13 mouse cellular contexts compared by ENCODE assay signal in the genomic region with DNA sequence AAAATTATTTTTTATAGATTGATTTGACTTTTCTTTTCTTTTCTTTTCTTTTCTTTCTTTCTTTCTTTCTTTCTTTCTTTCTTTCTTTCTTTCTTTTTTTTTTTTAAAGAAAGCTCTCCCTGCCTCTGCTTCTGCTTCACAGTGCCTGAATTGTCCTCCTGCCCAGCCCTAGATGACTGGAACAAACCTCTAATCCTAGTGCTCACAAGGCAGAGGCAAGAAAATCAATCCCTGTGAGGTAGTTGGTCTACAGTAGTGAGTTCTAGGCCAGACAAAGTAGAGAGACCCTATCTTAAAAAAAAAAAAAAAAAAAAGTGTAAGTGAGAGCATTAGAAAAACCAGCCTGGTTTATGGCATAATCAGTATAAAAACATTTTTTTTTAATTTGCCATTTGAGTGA. TPM values are rescaled to one million over a fixed set of nuclear protein-coding genes. Genes with fewer than 3 reads are reported as not detected.
DNase-seq lines count a peak whose midpoint lies in the region; ATAC-seq lines count a peak whose summit lies in the region.
"Had no signal": no experiment of that assay in that cellular context is flagged by ENCODE, and none has a peak within 500 bp of the region (broad histone marks: within the 10 kb centered on the region; RNA-seq: fewer than 3 reads in every experiment).

No protein-coding gene starts in this region.

- H3K9me3 ChIP-seq in heart, embryonic 16.5 days (replicated peaks; ENCODE audit: control insufficient read depth, low read length): no peaks in the 10 kb centered on the region
- no peaks in the 10 kb centered on the region for H3K9me3 ChIP-seq in midbrain, embryonic 10.5 days (replicated peaks)
- H3K9me3 ChIP-seq in midbrain, embryonic 15.5 days: no peaks in the 10 kb centered on the region
- no peaks in the 10 kb centered on the region for H3K9me3 ChIP-seq in hindbrain, embryonic 13.5 days
- H3K9me3 ChIP-seq: limb, embryonic 15.5 days; stomach, embryonic 15.5 days had no signal

- no peak overlapping the region for H3K4me3 ChIP-seq in heart, embryonic 16.5 days (ENCODE audit: low read length)
- peak overlapping the region; percentile 86 for H3K4me3 ChIP-seq in midbrain, embryonic 10.5 days
- H3K4me3 ChIP-seq in midbrain, embryonic 15.5 days: no peak overlapping the region
- H3K4me3 ChIP-seq in hindbrain, embryonic 13.5 days: no peak overlapping the region
- peak overlapping the region; percentile 87; the same call in 1 of the 2 replicates for H3K4me3 ChIP-seq in macrophage (ENCODE audit: inconsistent target)

- intact Hi-C loops in heart, postnatal 10 days (cut with DNase I): loop anchor here (5.0 kb wide), 1 partner anchor 52 kb away; a partner anchor contains a TSS

- peaks cover 12% of the 10 kb centered on the region for H3K36me3 ChIP-seq in heart, embryonic 16.5 days (ENCODE audit: control insufficient read depth, insufficient read depth)
- H3K36me3 ChIP-seq in midbrain, embryonic 10.5 days: peaks cover 47% of the 10 kb centered on the region
- peaks cover 13% of the 10 kb centered on the region for H3K36me3 ChIP-seq in midbrain, embryonic 15.5 days (replicated peaks)
- H3K36me3 ChIP-seq in hindbrain, embryonic 13.5 days: peaks cover 17% of the 10 kb centered on the region
- peaks cover 33% of the 10 kb centered on the region for H3K36me3 ChIP-seq in macrophage (ENCODE audit: inconsistent target)

- peaks cover 88% of the 10 kb centered on the region for H3K79me2 ChIP-seq in macrophage (ENCODE audit: inconsistent target)

- H3K27ac ChIP-seq in heart, embryonic 16.5 days (ENCODE audit: low read length): no peak overlapping the region
- H3K27ac ChIP-seq in midbrain, embryonic 10.5 days (replicated peaks): no peak overlapping the region
- H3K27ac ChIP-seq in midbrain, embryonic 15.5 days: no peak overlapping the region
- no peak overlapping the region for H3K27ac ChIP-seq in hindbrain, embryonic 13.5 days
- no peak overlapping the region for H3K27ac ChIP-seq in macrophage
- H3K27ac ChIP-seq: limb, embryonic 15.5 days; stomach, embryonic 15.5 days had no signal

- H3K4me2 ChIP-seq in heart, embryonic 16.5 days (ENCODE audit: low read depth, low read length): peak overlapping the region; percentile 30; the same call in 1 of the 2 replicates
- H3K4me2 ChIP-seq in midbrain, embryonic 15.5 days: no peak overlapping the region; the same call in 1 of the 2 replicates
- peak overlapping the region; percentile 40 for H3K4me2 ChIP-seq in hindbrain, embryonic 13.5 days

- no peaks in the 10 kb centered on the region for H3K27me3 ChIP-seq in heart, embryonic 16.5 days (ENCODE audit: control insufficient read depth, insufficient read depth, low read length)
- no peaks in the 10 kb centered on the region for H3K27me3 ChIP-seq in midbrain, embryonic 10.5 days (ENCODE audit: low read depth, poor library complexity, severe bottlenecking)
- no peaks in the 10 kb centered on the region for H3K27me3 ChIP-seq in midbrain, embryonic 15.5 days (replicated peaks)
- no peaks in the 10 kb centered on the region for H3K27me3 ChIP-seq in hindbrain, embryonic 13.5 days
- H3K27me3 ChIP-seq: limb, embryonic 15.5 days; stomach, embryonic 15.5 days had no signal

- H3K4me1 ChIP-seq in heart, embryonic 16.5 days (ENCODE audit: control insufficient read depth, insufficient read depth, low read length): peaks cover 14% of the 10 kb centered on the region
- H3K4me1 ChIP-seq in midbrain, embryonic 10.5 days: peaks cover 22% of the 10 kb centered on the region
- H3K4me1 ChIP-seq in midbrain, embryonic 15.5 days: peaks cover 27% of the 10 kb centered on the region
- H3K4me1 ChIP-seq in hindbrain, embryonic 13.5 days (replicated peaks): peaks cover 25% of the 10 kb centered on the region

- ATAC-seq in heart, embryonic 16.5 days (replicated peaks; ENCODE audit: extremely low read depth, insufficient read depth, low FRiP score): no peak
- ATAC-seq in midbrain, embryonic 15.5 days (replicated peaks): no peak
- ATAC-seq in hindbrain, embryonic 13.5 days (ENCODE audit: low FRiP score): no peak
- ATAC-seq: activated CD4-positive, CD25-positive, alpha-beta regulatory T cell, adult 4 months; inflammation-experienced regulatory T-cells, adult 6 months had no signal

- H3K9ac ChIP-seq in heart, embryonic 16.5 days (ENCODE audit: low read length): no peak overlapping the region
- H3K9ac ChIP-seq in midbrain, embryonic 15.5 days: no peak overlapping the region
- no peak overlapping the region for H3K9ac ChIP-seq in hindbrain, embryonic 13.5 days
- H3K9ac ChIP-seq: stomach, embryonic 15.5 days had no signal

- no peak for DNase-seq in heart, postnatal 10 days
- no peak for DNase-seq in midbrain, embryonic 10.5 days (ENCODE audit: low spot score)
- no peak for DNase-seq in adrenal gland, postnatal 36 days
- no peak for DNase-seq in layer of hippocampus, adult 9-11 months
- DNase-seq: right cerebral cortex, postnatal 14 days had no signal

RNA-seq across cellular contexts. Expression of a gene that starts 2.5 kb away (rescaled TPM):
- polyA plus RNA-seq in heart, embryonic 16.5 days (2015; fragmentation: Nextera tagmentation; extraction: Ambion mirVana): 77.4 and 81.7 TPM in 2 replicates
- total RNA-seq in heart, postnatal 10 days (2021): 100 to 1,000 TPM; 201 to 204 TPM
- polyA plus RNA-seq in midbrain, embryonic 10.5 days (2016; fragmentation: Nextera tagmentation; extraction: Ambion mirVana): 109 and 119 TPM in 2 replicates
- 118 and 128 TPM in 2 replicates for polyA plus RNA-seq in midbrain, embryonic 15.5 days (2015; fragmentation: Nextera tagmentation; extraction: Ambion mirVana)
- polyA plus RNA-seq in hindbrain, embryonic 13.5 days (2015; fragmentation: Nextera tagmentation; extraction: Ambion mirVana): 138 and 140 TPM in 2 replicates
- 1,000 to 10,000 TPM; 1,105 to 1,850 (median 1,369) TPM for total RNA-seq in macrophage (2018; cell fraction: chromatin; rRNA removed)
- 100 to 1,000 TPM; 104 to 207 (median 153) TPM for total RNA-seq in macrophage (2018; cell fraction: cytosol; rRNA removed)
- 100 to 1,000 TPM; 611 to 930 (median 720) TPM for total RNA-seq in macrophage (2018; cell fraction: nucleus; rRNA removed)
- 164 to 188 TPM (median 188 TPM) in 3 replicates for polyA plus RNA-seq in macrophage (2018)
- total RNA-seq in adrenal gland, postnatal 36 days (2021): 100 to 1,000 TPM; 220 to 271 TPM

RNA-seq across cellular contexts. Expression of a gene that starts 3.0 kb away (rescaled TPM):
- 74.9 and 86.8 TPM in 2 replicates for polyA plus RNA-seq in heart, embryonic 16.5 days (2015; fragmentation: Nextera tagmentation; extraction: Ambion mirVana)
- total RNA-seq in heart, postnatal 10 days (2021): 10 to 100 TPM; 56.2 to 63.4 TPM
- 145 and 162 TPM in 2 replicates for polyA plus RNA-seq in midbrain, embryonic 10.5 days (2016; fragmentation: Nextera tagmentation; extraction: Ambion mirVana)
- 60.7 and 62.0 TPM in 2 replicates for polyA plus RNA-seq in midbrain, embryonic 15.5 days (2015; fragmentation: Nextera tagmentation; extraction: Ambion mirVana)
- polyA plus RNA-seq in hindbrain, embryonic 13.5 days (2015; fragmentation: Nextera tagmentation; extraction: Ambion mirVana): 62.9 and 67.3 TPM in 2 replicates
- 10 to 100 TPM in 24 of 26 experiments, 1 to 10 TPM in 2; 4.2 to 55.6 (median 24.0) TPM for total RNA-seq in macrophage (2018; cell fraction: chromatin; rRNA removed)
- total RNA-seq in macrophage (2018; cell fraction: cytosol; rRNA removed): 10 to 100 TPM; 20.1 to 46.3 (median 32.6) TPM
- 10 to 100 TPM; 12.5 to 83.1 (median 29.6) TPM for total RNA-seq in macrophage (2018; cell fraction: nucleus; rRNA removed)
- polyA plus RNA-seq in macrophage (2018): 25.7 to 72.6 TPM (median 28.7 TPM) in 3 replicates
- 100 to 1,000 TPM; 107 to 120 TPM for total RNA-seq in adrenal gland, postnatal 36 days (2021)

RNA-seq across cellular contexts. Expression of a gene that starts 31.0 kb away (rescaled TPM):
- 6.0 and 6.6 TPM in 2 replicates for polyA plus RNA-seq in heart, embryonic 16.5 days (2015; fragmentation: Nextera tagmentation; extraction: Ambion mirVana)
- 10 to 100 TPM in 1 of 2 experiments, 1 to 10 TPM in 1; 9.5 to 11.7 TPM for total RNA-seq in heart, postnatal 10 days (2021)
- 4.0 and 4.9 TPM in 2 replicates for polyA plus RNA-seq in midbrain, embryonic 10.5 days (2016; fragmentation: Nextera tagmentation; extraction: Ambion mirVana)
- 7.1 and 7.8 TPM in 2 replicates for polyA plus RNA-seq in midbrain, embryonic 15.5 days (2015; fragmentation: Nextera tagmentation; extraction: Ambion mirVana)
- 5.2 and 7.0 TPM in 2 replicates for polyA plus RNA-seq in hindbrain, embryonic 13.5 days (2015; fragmentation: Nextera tagmentation; extraction: Ambion mirVana)
- total RNA-seq in macrophage (2018; cell fraction: chromatin; rRNA removed): 1 to 10 TPM in 9 of 26 experiments, under 1 TPM in 10, not detected in 7; 0.22 to 6.6 (median 0.96) TPM
- 1 to 10 TPM in 19 of 26 experiments, under 1 TPM in 7; 0.29 to 5.9 (median 1.6) TPM for total RNA-seq in macrophage (2018; cell fraction: cytosol; rRNA removed)
- 1 to 10 TPM in 11 of 26 experiments, under 1 TPM in 15; 0.18 to 9.5 (median 0.78) TPM for total RNA-seq in macrophage (2018; cell fraction: nucleus; rRNA removed)
- 1.9 to 6.9 TPM (median 5.2 TPM) in 3 replicates for polyA plus RNA-seq in macrophage (2018)
- 10 to 100 TPM in 1 of 2 experiments, 1 to 10 TPM in 1; 8.8 to 15.4 TPM for total RNA-seq in adrenal gland, postnatal 36 days (2021)

RNA-seq across cellular contexts. Expression of a gene that starts 38.8 kb away (rescaled TPM):
- polyA plus RNA-seq in heart, embryonic 16.5 days (2015; fragmentation: Nextera tagmentation; extraction: Ambion mirVana): 10.8 and 11.4 TPM in 2 replicates
- 1 to 10 TPM; 5.1 to 9.8 TPM for total RNA-seq in heart, postnatal 10 days (2021)
- polyA plus RNA-seq in midbrain, embryonic 10.5 days (2016; fragmentation: Nextera tagmentation; extraction: Ambion mirVana): 38.3 and 39.0 TPM in 2 replicates
- polyA plus RNA-seq in midbrain, embryonic 15.5 days (2015; fragmentation: Nextera tagmentation; extraction: Ambion mirVana): 19.8 and 20.5 TPM in 2 replicates
- 18.8 and 21.0 TPM in 2 replicates for polyA plus RNA-seq in hindbrain, embryonic 13.5 days (2015; fragmentation: Nextera tagmentation; extraction: Ambion mirVana)
- 10 to 100 TPM in 25 of 26 experiments, 1 to 10 TPM in 1; 9.4 to 66.4 (median 28.6) TPM for total RNA-seq in macrophage (2018; cell fraction: chromatin; rRNA removed)
- total RNA-seq in macrophage (2018; cell fraction: cytosol; rRNA removed): 1 to 10 TPM; 2.9 to 7.8 (median 4.6) TPM
- 10 to 100 TPM in 25 of 26 experiments, 1 to 10 TPM in 1; 9.2 to 45.4 (median 20.3) TPM for total RNA-seq in macrophage (2018; cell fraction: nucleus; rRNA removed)
- polyA plus RNA-seq in macrophage (2018): 4.9 to 12.7 TPM (median 6.0 TPM) in 3 replicates
- total RNA-seq in adrenal gland, postnatal 36 days (2021): 1 to 10 TPM; 5.3 to 5.4 TPM

RNA-seq across cellular contexts. Expression of a gene that starts 52.2 kb away (rescaled TPM):
- polyA plus RNA-seq in heart, embryonic 16.5 days (2015; fragmentation: Nextera tagmentation; extraction: Ambion mirVana): 67.4 and 74.5 TPM in 2 replicates
- 10 to 100 TPM; 46.9 to 55.3 TPM for total RNA-seq in heart, postnatal 10 days (2021)
- 41.4 and 43.3 TPM in 2 replicates for polyA plus RNA-seq in midbrain, embryonic 10.5 days (2016; fragmentation: Nextera tagmentation; extraction: Ambion mirVana)
- polyA plus RNA-seq in midbrain, embryonic 15.5 days (2015; fragmentation: Nextera tagmentation; extraction: Ambion mirVana): 79.4 and 81.6 TPM in 2 replicates
- polyA plus RNA-seq in hindbrain, embryonic 13.5 days (2015; fragmentation: Nextera tagmentation; extraction: Ambion mirVana): 69.1 and 69.5 TPM in 2 replicates
- total RNA-seq in macrophage (2018; cell fraction: chromatin; rRNA removed): 10 to 100 TPM in 4 of 26 experiments, 1 to 10 TPM in 22; 2.1 to 25.5 (median 6.7) TPM
- total RNA-seq in macrophage (2018; cell fraction: cytosol; rRNA removed): 10 to 100 TPM; 18.3 to 42.3 (median 27.8) TPM
- total RNA-seq in macrophage (2018; cell fraction: nucleus; rRNA removed): 10 to 100 TPM; 11.6 to 43.2 (median 22.6) TPM
- polyA plus RNA-seq in macrophage (2018): 30.7 to 45.3 TPM (median 34.4 TPM) in 3 replicates
- total RNA-seq in adrenal gland, postnatal 36 days (2021): 10 to 100 TPM; 54.7 to 60.2 TPM

Comparison
In these comparisons a context has a peak if more than half of its experiments do, and no peak if none do; other contexts are left out.
1. H3K4me3 ChIP-seq: peak in midbrain, embryonic 10.5 days (single experiment) and macrophage (single experiment); none in heart, embryonic 16.5 days (single experiment), midbrain, embryonic 15.5 days (single experiment) and hindbrain, embryonic 13.5 days (single experiment).